Mouse (Mus musculus) liver, embryonic 15.5 days (tissue): ENCODE data around the gene Ccdc30. TPM values are rescaled to one million over a fixed set of nuclear protein-coding genes. Genes with fewer than 3 reads are reported as not detected.

Experiments used
- ATAC-seq: fragments of 200-750 bp; cut with Nextera tagmentation; 2 replicates; pipeline ENCODE4 v1.8.0; 2017; ENCODE audit warnings: moderate number of reproducible peaks, mild to moderate bottlenecking, moderate library complexity; ENCODE audit not compliant: insufficient read depth
- H3K27ac ChIP-seq: fragments of 300-500 bp; sonication (generic); replicated peaks from 2 replicates; pipeline ENCODE4 v1.5.1; 2015; ENCODE audit warnings: mild to moderate bottlenecking, inconsistent platforms
- H3K27me3 ChIP-seq: fragments of 300-500 bp; sonication (generic); 2 replicates; pipeline ENCODE4 v1.6.1; 2015; ENCODE audit warnings: mild to moderate bottlenecking, inconsistent platforms
- H3K36me3 ChIP-seq: fragments of 300-500 bp; sonication (generic); replicated peaks from 2 replicates; pipeline ENCODE4 v1.6.1; 2015; ENCODE audit warnings: moderate library complexity, mild to moderate bottlenecking, inconsistent platforms
- H3K4me1 ChIP-seq: fragments of 300-500 bp; sonication (generic); replicated peaks from 2 replicates; pipeline ENCODE4 v1.6.1; 2015; ENCODE audit warnings: inconsistent platforms
- H3K4me2 ChIP-seq: fragments of 300-500 bp; sonication (generic); 2 replicates; pipeline ENCODE4 v1.6.1; 2015; ENCODE audit warnings: moderate library complexity, mild to moderate bottlenecking, inconsistent platforms
- H3K4me3 ChIP-seq: fragments of 300-500 bp; sonication (generic); replicated peaks from 2 replicates; pipeline ENCODE4 v1.5.1; 2015; ENCODE audit warnings: mild to moderate bottlenecking, inconsistent platforms
- H3K9ac ChIP-seq: fragments of 300-500 bp; sonication (generic); 2 replicates; pipeline ENCODE4 v1.6.1; 2015; ENCODE audit warnings: moderate library complexity, mild to moderate bottlenecking, inconsistent platforms
- H3K9me3 ChIP-seq: fragments of 300-500 bp; sonication (generic); replicated peaks from 2 replicates; pipeline ENCODE4 v1.6.1; 2016; ENCODE audit warnings: inconsistent platforms
- WGBS: fragments of 180-500 bp; shearing (Covaris S2); methylation state at CpG from one replicate; pipeline ENCODE4 v1.1.7; 2015; ENCODE audit warnings: mixed read lengths; ENCODE audit not compliant: insufficient replicate concordance; 5-methylcytosine and 5-hydroxymethylcytosine counted together
- polyA plus RNA-seq: library from polyadenylated mRNA; unstranded; fragments of >200 nt; fragmentation: Nextera tagmentation; extraction: Ambion mirVana; gene quantifications from 2 replicates; pipeline ENCODE4 v1.2.1, GENCODE M21; 2015

Ccdc30 gene
- polyA plus RNA-seq, 1 experiment from 2014 or later: 1.1 TPM

- Histone ChIP-seq H3K27ac (no peak overlapping the region), H3K4me2 (no peak overlapping the region), H3K4me1 (no peaks in the 10 kb centered on the region), H3K9ac (no peak overlapping the region), H3K4me3 (no peak overlapping the region), H3K27me3 (peaks cover 4% of the 10 kb centered on the region; the same call in 1 of the 2 replicates), H3K9me3 (no peaks in the 10 kb centered on the region), H3K36me3 (no peaks in the 10 kb centered on the region)
- no peak for ATAC-seq
- WGBS: 42% methylated on average over 6 of the region's 6 CpGs
Measured at GRCm38 (mm10) chr4:119442539-119442938, 27.2 kb upstream of the Ccdc30 start.

GRCm38 (mm10) chr4:119441836-119442235 is 26.5 kb upstream of the Ccdc30 start:
- no peak for ATAC-seq
- H3K4me3 ChIP-seq: no peak overlapping the region
- no peaks in the 10 kb centered on the region for H3K36me3 ChIP-seq
- H3K9ac ChIP-seq: no peak overlapping the region
- H3K4me1 ChIP-seq: no peaks in the 10 kb centered on the region
- H3K9me3 ChIP-seq: no peaks in the 10 kb centered on the region
- no peak overlapping the region for H3K4me2 ChIP-seq
- peaks cover 4% of the 10 kb centered on the region; the same call in 1 of the 2 replicates for H3K27me3 ChIP-seq
- no peak overlapping the region for H3K27ac ChIP-seq
- 73% methylated on average over 4 of the region's 4 CpGs for WGBS

- Histone ChIP-seq H3K9ac (no peak overlapping the region), H3K4me1 (no peaks in the 10 kb centered on the region), H3K9me3 (no peaks in the 10 kb centered on the region), H3K27me3 (peaks cover 4% of the 10 kb centered on the region; the same call in 1 of the 2 replicates), H3K27ac (no peak overlapping the region), H3K4me3 (no peak overlapping the region), H3K4me2 (no peak overlapping the region), H3K36me3 (no peaks in the 10 kb centered on the region)
- 66% methylated on average over 2 of the region's 2 CpGs for WGBS
- no peak for ATAC-seq
Measured at GRCm38 (mm10) chr4:119437936-119438335, 22.6 kb upstream of the Ccdc30 start.

- Histone ChIP-seq H3K27ac (no peak overlapping the region), H3K9ac (no peak overlapping the region), H3K27me3 (0 out of 2 replicates have a peak, but pooled peaks cover 6% of the 10 kb centered on the region), H3K4me3 (no peak overlapping the region), H3K4me2 (peak overlapping the region; percentile 27; the same call in 1 of the 2 replicates), H3K36me3 (no peaks in the 10 kb centered on the region), H3K4me1 (peaks cover 13% of the 10 kb centered on the region), H3K9me3 (no peaks in the 10 kb centered on the region)
- no peak for ATAC-seq
- WGBS: 30% methylated on average over 5 of the region's 5 CpGs
Measured at GRCm38 (mm10) chr4:119430678-119431077, 15.4 kb upstream of the Ccdc30 start.

- H3K36me3 ChIP-seq: no peaks in the 10 kb centered on the region
- 0 out of 2 replicates have a peak, but pooled peaks cover 6% of the 10 kb centered on the region for H3K27me3 ChIP-seq
- no peaks in the 10 kb centered on the region for H3K9me3 ChIP-seq
- no peak overlapping the region for H3K4me3 ChIP-seq
- H3K4me1 ChIP-seq: peaks cover 43% of the 10 kb centered on the region
- no peak for ATAC-seq
- WGBS: 69% methylated on average over 2 of the region's 2 CpGs
- no peak overlapping the region for H3K4me2 ChIP-seq
- H3K27ac ChIP-seq: peak overlapping the region; percentile 30; the same call in 1 of the 2 replicates
- H3K9ac ChIP-seq: no peak overlapping the region
Measured at GRCm38 (mm10) chr4:119427680-119428079, 12.4 kb upstream of the Ccdc30 start.

GRCm38 (mm10) chr4:119425601-119426000 is 10.3 kb upstream of the Ccdc30 start:
- peak overlapping the region; percentile 70 for H3K27ac ChIP-seq

GRCm38 (mm10) chr4:119425077-119425476 is 9.8 kb upstream of the Ccdc30 start:
- Histone ChIP-seq H3K27ac (peak overlapping the region; percentile 71), H3K9me3 (no peaks in the 10 kb centered on the region), H3K4me3 (no peak overlapping the region), H3K36me3 (no peaks in the 10 kb centered on the region), H3K27me3 (no peaks in the 10 kb centered on the region), H3K9ac (no peak overlapping the region), H3K4me2 (peak overlapping the region; percentile 30), H3K4me1 (peaks cover 62% of the 10 kb centered on the region)
- WGBS: 37% methylated on average over 2 of the region's 2 CpGs
- 0 out of 2 replicates have a peak, but pooled peaks have one; percentile 16 for ATAC-seq

More at GRCm38 (mm10) chr4:119425601-119426000, 10.3 kb upstream of the Ccdc30 start:
- Histone ChIP-seq H3K9me3 (no peaks in the 10 kb centered on the region), H3K4me2 (peak overlapping the region; percentile 30), H3K36me3 (no peaks in the 10 kb centered on the region), H3K9ac (no peak overlapping the region), H3K27me3 (no peaks in the 10 kb centered on the region), H3K4me3 (no peak overlapping the region), H3K4me1 (peaks cover 59% of the 10 kb centered on the region)
- WGBS: 37% methylated on average over 2 of the region's 2 CpGs
- ATAC-seq: no peak

GRCm38 (mm10) chr4:119422294-119422964 is 7.1 kb upstream of the Ccdc30 start, which contains the start of the genes Ppcs and Zmynd12:
Gene Ppcs, minus strand, starts transcription at chr4:119422420.
Gene Zmynd12, plus strand, starts transcription at chr4:119422814.
- ATAC-seq: peak; percentile 92
- under 1% methylated on average over 52 of the region's 52 CpGs for WGBS
- peak within 1 kb of the TSS; percentile 88 for H3K27ac ChIP-seq

GRCm38 (mm10) chr4:119421921-119422293 is 6.6 kb upstream of the Ccdc30 start:
- WGBS: 1% methylated on average over 31 of the region's 31 CpGs
- H3K4me3 ChIP-seq: peak overlapping the region; percentile 71
- H3K4me1 ChIP-seq: peaks cover 73% of the 10 kb centered on the region
- H3K4me2 ChIP-seq: peak overlapping the region; percentile 92
- peak; percentile 40 for ATAC-seq
- H3K27ac ChIP-seq: peak overlapping the region; percentile 88
- H3K27me3 ChIP-seq: no peaks in the 10 kb centered on the region
- H3K9ac ChIP-seq: peak overlapping the region; percentile 67
- no peaks in the 10 kb centered on the region for H3K9me3 ChIP-seq
- no peaks in the 10 kb centered on the region for H3K36me3 ChIP-seq

More at GRCm38 (mm10) chr4:119422294-119422964, 7.1 kb upstream of the Ccdc30 start, which contains the start of the genes Ppcs and Zmynd12:
- H3K4me1 ChIP-seq: peaks cover 68% of the 10 kb centered on the region
- H3K9me3 ChIP-seq: no peaks in the 10 kb centered on the region
- H3K4me2 ChIP-seq: peak within 1 kb of the TSS; percentile 92
- peak within 1 kb of the TSS; percentile 67 for H3K9ac ChIP-seq
- peak within 1 kb of the TSS; percentile 71 for H3K4me3 ChIP-seq
- H3K36me3 ChIP-seq: no peaks in the 10 kb centered on the region
- H3K27me3 ChIP-seq: no peaks in the 10 kb centered on the region

- Histone ChIP-seq H3K27me3 (peaks cover 4% of the 10 kb centered on the region; the same call in 1 of the 2 replicates), H3K9me3 (no peaks in the 10 kb centered on the region), H3K9ac (peak overlapping the region; percentile 67), H3K27ac (no peak overlapping the region), H3K4me1 (peaks cover 71% of the 10 kb centered on the region), H3K4me3 (peak overlapping the region; percentile 71), H3K4me2 (peak overlapping the region; percentile 92), H3K36me3 (no peaks in the 10 kb centered on the region)
- no peak for ATAC-seq
- 16% methylated on average over 3 of the region's 3 CpGs for WGBS
Measured at GRCm38 (mm10) chr4:119421191-119421590, 5.9 kb upstream of the Ccdc30 start.

GRCm38 (mm10) chr4:119417894-119418293 is 2.6 kb upstream of the Ccdc30 start:
- Histone ChIP-seq H3K9ac (no peak overlapping the region), H3K4me3 (no peak overlapping the region), H3K36me3 (no peaks in the 10 kb centered on the region), H3K4me1 (peaks cover 50% of the 10 kb centered on the region), H3K27me3 (peaks cover 31% of the 10 kb centered on the region), H3K27ac (no peak overlapping the region), H3K9me3 (no peaks in the 10 kb centered on the region), H3K4me2 (peak overlapping the region; percentile 8; the same call in 1 of the 2 replicates)
- ATAC-seq: peak; percentile 13; the same call in 1 of the 2 replicates
- 25% methylated on average over 3 of the region's 3 CpGs for WGBS
